Mouse (Mus musculus): ENCODE data around the gene Pip4k2a.

Gene Pip4k2a

DNA sequence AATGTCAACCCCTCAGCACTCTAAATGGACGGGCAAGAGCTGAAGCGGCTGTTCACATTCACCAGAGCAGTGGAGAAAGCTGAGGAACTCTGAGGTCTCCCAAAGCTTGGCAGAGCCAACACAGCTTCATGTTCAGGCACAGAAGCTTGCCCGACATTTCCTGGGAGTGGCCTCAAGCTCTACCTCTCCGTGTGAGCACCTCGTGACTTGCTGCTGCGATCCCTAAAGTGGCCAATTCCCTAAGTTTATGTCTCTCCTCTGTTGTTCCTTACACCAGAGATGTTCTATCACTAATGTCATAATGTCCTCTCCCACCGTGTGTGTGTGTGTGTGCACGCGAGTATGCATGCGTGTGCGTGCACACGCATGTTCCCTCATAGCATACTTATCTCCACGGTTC lies 42.3 kb downstream of the Pip4k2a start:
- no peak for DNase-seq (ENCODE audit: low spot score)

DNA sequence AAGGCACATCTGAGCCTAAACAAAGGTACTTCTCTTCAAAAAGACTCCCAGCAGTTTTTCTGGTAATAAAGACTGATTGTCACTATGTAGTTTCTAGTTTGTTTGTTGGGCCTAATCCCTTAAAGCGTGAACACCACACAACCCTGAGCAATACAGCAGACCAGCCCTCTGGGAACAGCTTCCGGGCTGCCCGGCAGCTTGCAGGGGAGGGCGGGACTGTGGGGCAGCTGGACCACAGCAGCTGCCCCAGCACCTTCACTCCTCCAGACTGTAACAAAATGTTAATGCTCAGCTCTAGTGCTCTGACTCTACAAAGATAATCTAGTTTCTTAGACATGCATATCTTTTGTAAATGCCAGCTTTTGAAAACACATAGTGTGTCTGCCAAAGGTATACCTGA lies 42.9 kb downstream of the Pip4k2a start:
- no peak for DNase-seq (ENCODE audit: low spot score)

- DNase-seq (ENCODE audit: low spot score), result no peak
Measured at GRCm38 (mm10) chr2:18954422-18954821, 43.5 kb downstream of the Pip4k2a start.

GRCm38 (mm10) chr2:18952102-18952673 lies 45.7 kb downstream of the Pip4k2a start:
- DNase-seq (ENCODE audit: low spot score), result no peak

- no peak for DNase-seq (ENCODE audit: low spot score)
Measured at GRCm38 (mm10) chr2:18950758-18951157, 47.2 kb downstream of the Pip4k2a start.

GRCm38 (mm10) chr2:18948741-18949140 lies 49.2 kb downstream of the Pip4k2a start:
- no peak for DNase-seq (ENCODE audit: low spot score)

DNA sequence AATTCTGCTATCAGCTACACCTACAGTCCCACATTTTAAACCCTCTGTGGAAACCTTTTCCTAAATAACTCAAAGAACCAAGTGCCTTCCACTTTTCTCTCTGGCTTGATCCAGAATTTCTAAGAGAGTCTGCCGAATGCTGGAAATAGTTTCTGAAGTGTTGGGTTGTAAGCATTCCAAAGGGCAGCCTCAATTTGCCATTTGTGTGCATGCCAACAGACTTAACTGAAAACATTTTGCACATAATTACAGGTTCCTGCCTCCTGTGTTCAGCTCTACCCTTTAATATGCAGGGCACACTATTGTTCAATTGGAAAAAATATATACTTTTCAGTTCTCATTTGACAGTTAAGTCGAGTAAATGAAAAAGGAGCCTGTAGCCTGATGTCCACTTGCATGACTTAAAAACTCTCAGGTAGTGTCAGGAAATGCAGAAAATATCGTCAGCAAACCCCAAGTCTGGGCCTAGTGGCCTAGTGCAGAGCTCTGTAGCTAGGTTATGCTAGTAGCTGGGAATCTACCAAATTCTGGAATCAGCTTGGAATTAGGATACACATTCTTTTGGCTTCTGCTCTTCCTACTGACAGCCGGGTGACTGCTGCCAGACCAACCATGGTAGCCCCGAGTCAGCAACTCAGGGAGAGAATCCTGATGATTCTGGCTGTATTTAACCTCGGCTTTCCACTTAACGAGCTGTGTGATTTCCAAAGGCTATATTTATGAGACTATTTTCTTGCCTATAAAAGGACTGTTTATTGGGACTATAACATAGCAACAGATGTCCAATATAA lies 50.1 kb downstream of the Pip4k2a start:
- DNase-seq (ENCODE audit: low spot score), result no peak

- no peak for DNase-seq (ENCODE audit: low spot score)
Measured at GRCm38 (mm10) chr2:18945438-18945837, 52.5 kb downstream of the Pip4k2a start.

GRCm38 (mm10) chr2:18943930-18944329 lies 54.0 kb downstream of the Pip4k2a start:
- DNase-seq (ENCODE audit: low spot score), result no peak

- DNase-seq (ENCODE audit: low spot score), result no peak
Measured at GRCm38 (mm10) chr2:18943366-18943765, 54.6 kb downstream of the Pip4k2a start.

GRCm38 (mm10) chr2:18940693-18941270 lies 57.1 kb downstream of the Pip4k2a start:
- no peak for DNase-seq (ENCODE audit: low spot score)

DNA sequence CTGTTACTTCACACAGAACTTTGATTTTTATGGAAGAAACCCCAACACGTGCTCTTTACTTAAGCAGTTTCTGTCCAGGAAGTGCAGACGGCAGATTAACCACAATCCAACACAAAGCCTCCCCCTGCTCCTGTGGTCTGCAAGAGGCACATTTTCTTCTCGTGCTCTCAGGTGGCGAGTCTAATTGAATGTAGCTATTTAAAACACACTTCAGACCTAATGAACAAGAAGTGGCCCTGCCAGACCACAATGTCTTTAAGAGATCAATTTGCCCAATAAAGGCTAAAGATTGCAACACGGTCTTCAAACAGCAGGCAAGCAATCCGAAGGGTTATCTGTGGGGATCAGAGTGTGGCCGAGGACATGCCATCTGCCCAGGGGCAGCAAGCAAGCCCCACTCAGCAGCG lies 59.0 kb downstream of the Pip4k2a start:
- DNase-seq (ENCODE audit: low spot score), result no peak

DNA sequence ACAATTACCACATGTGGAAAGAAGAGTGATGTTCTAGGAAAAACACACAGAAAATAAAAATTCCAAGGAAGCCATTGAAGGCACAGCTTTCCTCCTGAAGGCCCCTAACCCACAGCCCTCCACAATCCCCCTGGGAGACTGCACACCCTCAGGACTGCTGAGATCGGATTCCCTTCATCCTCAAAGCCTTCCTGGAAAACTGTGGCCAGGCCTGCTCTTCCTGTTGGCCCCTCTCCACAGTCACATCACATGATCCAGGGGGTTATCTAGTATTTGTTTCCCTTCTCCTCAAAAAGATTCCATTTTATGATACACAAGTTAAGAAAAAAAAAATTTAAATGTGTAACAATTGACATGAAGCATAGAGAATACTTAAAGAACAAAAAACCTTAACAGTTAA lies 59.7 kb downstream of the Pip4k2a start:
- DNase-seq (ENCODE audit: low spot score), result no peak

DNA sequence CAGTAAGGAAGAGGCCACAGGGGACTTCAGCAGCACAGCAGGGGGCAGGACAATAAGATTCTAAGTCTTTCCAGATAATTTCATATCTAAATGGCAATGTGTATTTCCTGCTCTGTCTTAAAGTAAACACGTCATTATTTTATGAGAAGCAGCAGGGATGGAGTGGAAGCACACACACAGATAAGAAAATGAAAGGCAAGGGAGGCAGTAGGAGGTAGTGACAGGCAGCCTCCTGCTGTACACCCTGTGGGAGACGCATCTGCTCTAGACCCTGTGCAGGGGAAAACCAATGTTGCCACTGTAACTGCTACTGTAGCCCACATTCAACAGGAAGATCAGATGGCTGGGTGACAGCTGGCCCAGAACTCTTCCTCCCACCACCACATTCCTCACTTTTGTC lies 60.3 kb downstream of the Pip4k2a start:
- no peak for DNase-seq (ENCODE audit: low spot score)

- DNase-seq (ENCODE audit: low spot score), result no peak
Measured at GRCm38 (mm10) chr2:18936446-18936845, 61.5 kb downstream of the Pip4k2a start.

DNA sequence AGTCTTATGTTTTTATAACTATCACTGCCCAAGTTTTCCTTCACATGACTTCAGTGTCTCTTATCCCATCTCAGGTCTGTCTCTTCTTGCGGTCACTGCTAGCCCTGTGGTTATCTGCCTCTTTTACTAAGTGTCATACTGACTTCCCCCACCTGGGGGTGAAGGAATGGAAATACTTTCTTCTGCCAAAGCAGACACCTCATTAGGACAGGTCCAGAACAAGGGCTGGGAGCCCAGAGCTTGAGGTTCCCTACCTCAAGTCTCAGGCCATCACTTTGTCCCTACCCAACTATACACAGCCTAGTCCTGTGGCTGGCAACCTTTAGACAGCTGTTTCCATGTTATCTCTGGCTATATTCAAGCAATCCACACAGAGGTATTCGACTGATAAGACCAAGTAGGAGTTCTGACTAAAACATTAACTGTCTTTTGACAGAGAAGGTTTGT lies 62.3 kb downstream of the Pip4k2a start:
- no peak for DNase-seq (ENCODE audit: low spot score)

DNA sequence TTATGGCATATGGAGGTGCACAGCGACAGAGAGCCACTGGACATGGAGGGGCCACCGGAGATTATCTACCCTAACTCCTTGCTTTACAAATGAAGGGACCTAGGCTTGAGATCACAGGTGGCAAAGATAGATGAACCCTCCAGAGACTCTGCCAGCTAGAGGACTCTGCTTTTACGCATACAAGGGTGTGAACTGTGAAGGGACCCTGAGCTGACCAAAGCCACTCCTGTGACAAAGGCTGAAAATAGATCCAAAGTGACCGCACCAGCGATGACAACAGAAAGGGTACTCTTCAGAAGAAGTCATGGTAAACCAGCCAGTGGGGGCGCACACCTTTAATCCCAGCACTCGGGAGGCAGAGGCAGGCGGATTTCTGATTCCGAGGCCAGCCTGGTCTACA lies 63.8 kb downstream of the Pip4k2a start:
- no peak for DNase-seq (ENCODE audit: low spot score)

GRCm38 (mm10) chr2:18933418-18933817 lies 64.5 kb downstream of the Pip4k2a start:
- DNase-seq (ENCODE audit: low spot score), result no peak

DNA sequence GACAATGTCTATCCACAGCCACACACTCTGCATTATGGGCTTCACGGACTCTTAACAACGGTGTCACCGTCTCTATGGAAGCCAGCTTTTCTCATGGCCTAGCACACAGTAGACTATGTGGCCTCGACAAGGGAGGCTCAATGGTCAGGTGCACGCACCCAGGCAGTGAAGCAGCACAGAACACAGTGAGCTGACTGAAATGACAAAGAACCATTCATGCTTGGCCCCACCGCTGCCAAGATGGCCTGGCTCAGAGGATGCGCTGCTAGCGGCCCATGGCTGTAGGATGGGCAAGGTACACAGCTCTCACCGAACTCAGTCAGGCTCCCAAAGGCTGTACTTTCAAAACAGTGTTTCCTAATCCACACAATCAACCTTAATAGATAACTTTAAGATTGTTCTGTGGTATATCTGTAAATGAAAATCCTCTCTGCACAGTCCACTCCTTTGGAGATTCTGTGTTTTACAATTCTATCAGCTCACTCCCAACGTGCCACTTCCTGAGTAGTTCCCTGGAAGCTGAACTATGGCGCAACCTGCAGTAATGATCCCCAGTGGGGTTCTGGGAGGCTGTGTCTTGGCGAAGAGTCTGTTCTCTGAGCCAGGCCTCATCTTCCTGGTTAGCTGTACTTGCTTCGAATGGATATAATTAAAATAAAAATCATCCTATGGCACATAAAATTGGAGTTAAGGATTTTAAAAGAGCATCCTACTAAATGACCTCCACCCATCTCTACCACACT lies 67.4 kb downstream of the Pip4k2a start:
- DNase-seq (ENCODE audit: low spot score), result no peak

DNA sequence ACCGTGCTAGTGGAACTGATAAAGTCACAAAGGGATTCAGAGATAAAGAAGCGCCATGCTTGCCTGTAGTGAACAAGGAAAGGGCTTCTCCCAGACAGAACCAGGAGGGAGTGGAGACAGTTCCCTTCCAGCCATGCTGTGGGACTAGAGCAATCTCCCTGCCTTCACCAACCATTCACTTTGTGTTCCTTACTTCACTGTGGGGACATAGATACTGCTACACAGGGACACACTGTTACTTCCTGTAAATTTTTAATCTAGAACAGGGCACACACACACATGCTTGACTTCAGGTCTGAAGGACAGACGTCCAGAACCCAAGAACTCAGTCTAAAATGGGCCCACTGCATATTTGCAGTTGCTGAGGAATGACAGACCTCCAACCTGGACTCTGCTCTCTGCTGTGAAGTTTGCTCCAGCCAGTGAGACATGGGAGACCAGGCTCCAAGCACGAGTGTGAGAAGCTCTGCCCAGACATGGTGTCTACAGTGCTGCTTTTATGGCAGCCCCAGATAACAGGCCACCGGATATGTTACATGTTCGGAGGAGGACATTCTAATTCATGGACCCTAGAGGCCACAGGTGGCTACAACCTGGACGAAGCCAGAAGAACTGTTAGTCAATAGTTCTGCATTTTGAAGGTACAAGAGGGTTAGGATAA lies 69.2 kb downstream of the Pip4k2a start:
- DNase-seq (ENCODE audit: low spot score), result no peak

DNA sequence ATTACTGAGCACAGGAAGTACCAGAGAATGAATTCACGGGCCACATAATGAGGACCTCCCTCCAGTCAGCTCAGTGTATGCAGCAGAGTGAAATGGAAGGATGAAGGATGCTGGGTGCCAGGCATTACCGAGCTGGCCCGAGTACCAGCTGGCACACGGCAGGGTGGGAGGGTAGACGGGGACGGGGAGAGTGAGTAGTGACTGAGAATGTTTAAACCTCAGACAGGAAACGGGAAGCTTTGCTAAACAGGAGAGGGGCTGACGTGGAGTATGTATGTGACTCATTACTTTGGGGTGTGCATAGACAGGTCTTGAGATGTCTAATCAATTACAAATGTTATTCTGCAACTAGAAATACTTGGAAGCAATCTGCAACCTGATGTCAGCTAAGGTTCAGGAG lies 69.7 kb downstream of the Pip4k2a start:
- DNase-seq (ENCODE audit: low spot score), result no peak
